Mouse (Mus musculus): ENCODE data around the gene Jup. TPM values are rescaled to one million over a fixed set of nuclear protein-coding genes. Genes with fewer than 3 reads are reported as not detected.

Gene Jup
- polyA plus RNA-seq, 1 experiment from 2014 or later = 105 TPM

- Histone ChIP-seq H3K4me1 (peaks cover 45% of the 10 kb centered on the region), H3K9me3 (no peaks in the 10 kb centered on the region), H3K27ac (no peak overlapping the region), H3K9ac (no peak overlapping the region), H3K27me3 (replicated peaks) (no peaks in the 10 kb centered on the region), H3K36me3 (replicated peaks) (no peaks in the 10 kb centered on the region), H3K4me3 (no peak overlapping the region), H3K4me2 (no peak overlapping the region; the same call in 1 of the 2 replicates)
- 84% methylated on average over 5 of the region's 5 CpGs for WGBS
- no peak for ATAC-seq (replicated peaks)
Measured at GRCm38 (mm10) chr11:100394353-100395074, 3.0 kb downstream of the Jup start.

- no peaks in the 10 kb centered on the region for H3K27me3 ChIP-seq (replicated peaks)
- H3K4me1 ChIP-seq = peaks cover 45% of the 10 kb centered on the region
- H3K36me3 ChIP-seq (replicated peaks) = no peaks in the 10 kb centered on the region
- H3K9ac ChIP-seq = no peak overlapping the region
- H3K9me3 ChIP-seq = no peaks in the 10 kb centered on the region
- H3K4me2 ChIP-seq = no peak overlapping the region
- no peak overlapping the region for H3K4me3 ChIP-seq
- WGBS = 80% methylated on average over 7 of the region's 7 CpGs
- no peak overlapping the region for H3K27ac ChIP-seq
- ATAC-seq (replicated peaks) = no peak
Measured at GRCm38 (mm10) chr11:100393733-100394132, 3.8 kb downstream of the Jup start.

DNA sequence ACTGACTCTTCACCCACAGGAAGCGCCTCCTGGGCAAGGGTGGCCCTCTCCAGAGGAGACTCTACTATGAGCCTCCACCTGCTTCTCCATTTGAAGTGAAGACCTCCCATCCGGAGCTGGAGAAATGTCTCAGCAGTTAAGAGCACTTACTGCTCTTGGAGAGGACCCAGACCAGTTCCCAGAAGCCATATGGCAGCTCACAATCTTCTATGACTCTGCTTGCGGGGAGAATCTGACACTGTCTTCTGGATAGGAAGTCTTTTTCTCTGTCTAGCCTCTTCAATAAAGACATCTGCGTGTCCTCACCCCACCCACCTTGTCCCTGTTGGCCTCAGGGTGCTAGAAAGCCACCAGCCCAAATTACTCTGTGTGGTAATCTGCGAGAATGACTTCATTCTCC is 4.6 kb downstream of the Jup start:
- Histone ChIP-seq H3K9me3 (no peaks in the 10 kb centered on the region), H3K27ac (no peak overlapping the region), H3K4me2 (no peak overlapping the region), H3K36me3 (replicated peaks) (no peaks in the 10 kb centered on the region), H3K9ac (no peak overlapping the region), H3K4me3 (no peak overlapping the region), H3K27me3 (replicated peaks) (no peaks in the 10 kb centered on the region), H3K4me1 (peaks cover 44% of the 10 kb centered on the region)
- no peak for ATAC-seq (replicated peaks)
- 89% methylated on average over 5 of the region's 5 CpGs for WGBS

DNA sequence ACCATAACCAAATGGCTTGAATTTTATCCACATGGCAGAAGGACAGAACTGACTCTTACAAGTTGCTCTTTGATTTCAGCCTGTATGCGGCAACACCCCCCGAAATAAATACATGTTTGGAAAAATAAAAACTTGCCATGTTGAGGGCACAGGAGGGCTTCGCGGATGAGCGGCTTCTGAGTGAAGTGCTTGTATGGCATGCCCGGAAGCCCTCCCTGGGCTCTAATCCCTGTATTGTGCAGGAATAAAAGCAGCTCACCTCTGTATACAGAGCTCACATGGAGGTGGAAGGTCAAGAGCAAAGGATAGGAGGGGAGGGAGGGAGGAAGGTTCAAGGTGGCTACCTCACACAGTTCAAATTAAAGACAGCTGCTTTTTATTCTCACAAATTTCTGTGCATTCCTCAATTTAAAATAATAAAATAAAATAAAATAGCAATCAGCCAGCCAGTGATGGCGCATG is 5.6 kb downstream of the Jup start:
- H3K9ac ChIP-seq = no peak overlapping the region
- 67% methylated on average over 7 of the region's 7 CpGs for WGBS
- H3K4me1 ChIP-seq = peaks cover 45% of the 10 kb centered on the region

GRCm38 (mm10) chr11:100391081-100391883 is 6.3 kb downstream of the Jup start:
- H3K9ac ChIP-seq = no peak overlapping the region
- H3K36me3 ChIP-seq (replicated peaks) = no peaks in the 10 kb centered on the region
- H3K4me2 ChIP-seq = no peak overlapping the region
- no peak overlapping the region for H3K4me3 ChIP-seq
- H3K27me3 ChIP-seq (replicated peaks) = no peaks in the 10 kb centered on the region
- 63% methylated on average over 9 of the region's 9 CpGs for WGBS
- H3K9me3 ChIP-seq = no peaks in the 10 kb centered on the region
- no peak overlapping the region for H3K27ac ChIP-seq
- H3K4me1 ChIP-seq = peaks cover 39% of the 10 kb centered on the region
- no peak for ATAC-seq (replicated peaks)

More for the DNA sequence above, 5.6 kb downstream of the Jup start:
- no peak for ATAC-seq (replicated peaks)
- no peak overlapping the region for H3K4me2 ChIP-seq
- no peak overlapping the region for H3K27ac ChIP-seq
- H3K36me3 ChIP-seq (replicated peaks) = no peaks in the 10 kb centered on the region
- no peaks in the 10 kb centered on the region for H3K27me3 ChIP-seq (replicated peaks)
- H3K4me3 ChIP-seq = no peak overlapping the region
- no peaks in the 10 kb centered on the region for H3K9me3 ChIP-seq

DNA sequence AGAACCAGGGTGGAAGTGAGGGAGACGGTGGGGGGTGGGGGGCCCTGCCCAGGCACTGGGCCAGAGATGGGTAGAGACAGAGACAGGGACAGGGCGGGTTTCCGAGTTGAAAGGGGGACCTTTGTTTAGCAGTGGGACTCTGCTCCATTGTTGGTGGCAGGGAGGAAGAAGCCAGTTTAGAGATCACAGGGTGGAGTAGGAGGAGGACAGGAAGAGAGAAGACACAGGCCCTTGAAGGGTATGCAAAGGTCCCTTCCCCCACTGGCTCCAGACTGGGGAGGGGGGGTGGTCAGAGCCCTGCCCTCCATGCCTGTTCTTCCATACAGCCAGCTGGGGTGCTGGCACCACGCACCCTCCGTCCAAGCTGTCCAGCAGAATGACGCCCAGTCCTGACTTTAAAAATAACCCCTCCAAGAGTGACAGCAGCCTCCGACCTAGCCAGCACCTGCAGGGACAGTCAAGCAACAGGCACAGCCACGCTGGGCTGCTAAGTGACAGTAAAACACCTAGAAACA is 7.6 kb downstream of the Jup start:
- Histone ChIP-seq H3K4me1 (peaks cover 26% of the 10 kb centered on the region), H3K36me3 (replicated peaks) (peaks cover 9% of the 10 kb centered on the region; the same call in 1 of the 2 replicates), H3K9me3 (no peaks in the 10 kb centered on the region), H3K27ac (no peak overlapping the region), H3K4me3 (no peak overlapping the region), H3K9ac (no peak overlapping the region), H3K27me3 (replicated peaks) (no peaks in the 10 kb centered on the region), H3K4me2 (no peak overlapping the region)
- no peak for ATAC-seq (replicated peaks)
- 49% methylated on average over 8 of the region's 8 CpGs for WGBS

GRCm38 (mm10) chr11:100388588-100388987 is 9.0 kb downstream of the Jup start:
- no peaks in the 10 kb centered on the region for H3K27me3 ChIP-seq (replicated peaks)
- WGBS = 90% methylated on average over 6 of the region's 6 CpGs
- no peak overlapping the region for H3K27ac ChIP-seq
- peaks cover 16% of the 10 kb centered on the region for H3K4me1 ChIP-seq
- H3K4me3 ChIP-seq = no peak overlapping the region
- ATAC-seq (replicated peaks) = no peak
- no peak overlapping the region for H3K4me2 ChIP-seq
- no peak overlapping the region for H3K9ac ChIP-seq
- peaks cover 15% of the 10 kb centered on the region; the same call in 1 of the 2 replicates for H3K36me3 ChIP-seq (replicated peaks)
- no peaks in the 10 kb centered on the region for H3K9me3 ChIP-seq

- no peak for ATAC-seq (replicated peaks)
- Histone ChIP-seq H3K9me3 (no peaks in the 10 kb centered on the region), H3K4me3 (no peak overlapping the region), H3K36me3 (replicated peaks) (peaks cover 19% of the 10 kb centered on the region), H3K9ac (no peak overlapping the region), H3K4me2 (no peak overlapping the region), H3K27me3 (replicated peaks) (no peaks in the 10 kb centered on the region), H3K27ac (no peak overlapping the region), H3K4me1 (peaks cover 14% of the 10 kb centered on the region)
- WGBS = 68% methylated on average over 14 of the region's 14 CpGs
Measured at GRCm38 (mm10) chr11:100387589-100388375, 9.8 kb downstream of the Jup start.

DNA sequence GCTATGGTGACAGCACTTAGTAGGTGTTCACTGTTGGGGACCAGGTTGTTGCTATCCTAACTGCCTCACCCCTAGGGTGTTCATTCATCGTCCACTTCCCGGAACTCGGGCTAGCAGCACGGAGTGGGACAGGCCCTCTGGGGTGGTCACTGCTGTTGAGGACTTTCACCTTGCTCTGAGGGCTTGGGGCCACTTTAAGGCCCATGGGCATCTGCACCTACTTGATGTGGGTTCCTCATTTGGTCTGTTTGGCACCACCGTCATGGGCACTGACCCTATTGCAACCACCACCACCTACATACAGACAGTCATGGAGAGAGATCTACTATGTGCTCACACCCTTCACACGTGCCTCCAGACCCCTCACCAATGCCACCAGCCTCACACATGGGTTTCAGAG is 10.5 kb downstream of the Jup start:
- 91% methylated on average over 6 of the region's 6 CpGs for WGBS
- H3K27me3 ChIP-seq (replicated peaks) = no peaks in the 10 kb centered on the region
- H3K4me1 ChIP-seq = peaks cover 14% of the 10 kb centered on the region
- H3K36me3 ChIP-seq (replicated peaks) = peaks cover 20% of the 10 kb centered on the region
- no peaks in the 10 kb centered on the region for H3K9me3 ChIP-seq
- no peak overlapping the region for H3K27ac ChIP-seq
- no peak for ATAC-seq (replicated peaks)
- no peak overlapping the region for H3K4me2 ChIP-seq
- no peak overlapping the region for H3K9ac ChIP-seq
- H3K4me3 ChIP-seq = no peak overlapping the region

DNA sequence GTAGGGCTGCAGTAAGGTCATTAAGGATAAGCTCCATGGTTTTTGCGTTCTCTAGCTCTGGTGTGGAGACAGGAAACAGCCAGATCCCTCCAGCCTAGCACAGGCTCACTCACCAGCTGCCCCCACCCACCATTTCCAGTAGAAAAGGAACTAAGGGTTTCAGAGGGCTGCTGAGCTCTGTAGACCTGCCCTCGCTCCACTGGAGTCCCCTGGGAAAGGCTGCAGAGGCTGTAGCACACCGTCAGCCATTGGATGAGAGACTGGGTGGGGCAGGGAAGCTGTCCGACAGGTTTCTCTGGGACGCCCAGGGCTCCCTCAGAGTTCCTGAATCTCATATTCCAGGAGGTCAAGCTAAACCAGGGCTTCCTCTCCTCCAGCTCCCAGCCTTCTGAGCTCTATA is 11.0 kb downstream of the Jup start:
- Histone ChIP-seq H3K4me2 (no peak overlapping the region), H3K4me1 (peaks cover 11% of the 10 kb centered on the region; the same call in 1 of the 2 replicates), H3K36me3 (replicated peaks) (peaks cover 23% of the 10 kb centered on the region), H3K27ac (no peak overlapping the region), H3K9ac (no peak overlapping the region), H3K27me3 (replicated peaks) (no peaks in the 10 kb centered on the region), H3K9me3 (no peaks in the 10 kb centered on the region), H3K4me3 (no peak overlapping the region)
- no peak for ATAC-seq (replicated peaks)
- 54% methylated on average over 5 of the region's 5 CpGs for WGBS

DNA sequence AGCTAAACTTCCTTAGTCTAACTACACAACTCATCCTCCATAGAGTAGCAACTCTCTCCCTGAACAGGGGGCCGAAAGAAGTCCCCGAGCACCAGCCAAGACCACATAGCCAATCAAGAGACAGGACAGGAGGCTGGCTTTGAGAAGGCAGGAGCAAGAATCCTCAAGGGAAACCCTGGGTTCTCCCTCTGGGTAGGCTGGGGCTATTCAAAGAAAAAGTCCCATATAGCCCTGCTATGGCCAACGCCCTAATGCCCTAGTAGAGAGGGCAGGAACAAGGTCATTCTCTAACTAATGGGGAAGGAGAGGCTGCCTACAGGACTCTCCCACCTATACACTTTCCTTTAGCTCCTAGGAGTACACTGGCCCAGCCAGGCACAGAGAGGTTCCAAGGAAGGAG is 12.5 kb downstream of the Jup start:
- WGBS = 94% methylated on average over 3 of the region's 3 CpGs
- no peak for ATAC-seq (replicated peaks)
- Histone ChIP-seq H3K9me3 (no peaks in the 10 kb centered on the region), H3K9ac (no peak overlapping the region), H3K4me3 (no peak overlapping the region), H3K27me3 (replicated peaks) (no peaks in the 10 kb centered on the region), H3K4me2 (no peak overlapping the region), H3K27ac (no peak overlapping the region), H3K36me3 (replicated peaks) (peaks cover 35% of the 10 kb centered on the region), H3K4me1 (peaks cover 3% of the 10 kb centered on the region; the same call in 1 of the 2 replicates)

- Histone ChIP-seq H3K27me3 (replicated peaks) (no peaks in the 10 kb centered on the region), H3K4me2 (no peak overlapping the region), H3K36me3 (replicated peaks) (peaks cover 44% of the 10 kb centered on the region), H3K9me3 (no peaks in the 10 kb centered on the region), H3K27ac (no peak overlapping the region), H3K9ac (no peak overlapping the region), H3K4me1 (no peaks in the 10 kb centered on the region), H3K4me3 (no peak overlapping the region)
- 82% methylated on average over 6 of the region's 6 CpGs for WGBS
- no peak for ATAC-seq (replicated peaks)
Measured at GRCm38 (mm10) chr11:100382682-100383081, 14.9 kb downstream of the Jup start.
